Mouse (Mus musculus): Measurements from ENCODE around the gene Imp4. TPM values are rescaled to one million over a fixed set of nuclear protein-coding genes. Genes with fewer than 3 reads are reported as not detected.
"Not testable (repeated sequence)": the region's sequence is repeated elsewhere in the genome, so short reads cannot be mapped to it uniquely, and the experiment has no call there.

The Imp4 gene
- polyA plus RNA-seq, 1 experiment from 2014 or later: 48.6 TPM

DNA sequence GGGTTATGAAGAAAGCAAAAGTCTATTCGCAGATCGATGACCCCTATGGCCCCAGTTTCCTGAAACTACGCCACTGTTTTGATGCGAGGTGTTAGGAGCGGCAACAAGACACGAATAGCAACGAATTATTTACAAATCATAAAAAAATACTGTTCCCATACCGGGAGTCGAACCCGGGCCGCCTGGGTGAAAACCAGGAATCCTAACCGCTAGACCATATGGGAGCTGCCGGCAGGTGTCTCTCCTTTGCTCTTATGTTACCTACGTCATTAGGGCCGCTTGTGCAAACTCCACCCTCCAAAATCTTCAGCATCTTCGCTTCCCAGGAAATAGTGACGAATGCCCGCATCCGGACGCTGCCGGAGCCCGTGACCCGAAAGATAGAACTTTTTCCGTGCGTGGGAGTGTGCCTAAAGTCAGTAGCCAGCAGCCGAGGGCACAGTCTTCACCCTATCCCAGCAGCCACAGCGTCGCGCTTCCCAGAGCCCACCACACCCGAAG is 4.9 kb upstream of the Imp4 start:
- H3K9ac ChIP-seq (replicated peaks): peak overlapping the region; percentile 69
- H3K36me3 ChIP-seq: no peaks in the 10 kb centered on the region; the same call in 1 of the 2 replicates
- ATAC-seq (ENCODE audit: low FRiP score): peak; percentile 36
- peak overlapping the region; percentile 71 for H3K4me3 ChIP-seq (replicated peaks)
- H3K4me2 ChIP-seq: peak overlapping the region; percentile 63
- peaks cover 28% of the 10 kb centered on the region for H3K4me1 ChIP-seq
- H3K27me3 ChIP-seq (replicated peaks): no peaks in the 10 kb centered on the region
- peak overlapping the region; percentile 94 for H3K27ac ChIP-seq (replicated peaks)
- peaks cover 5% of the 10 kb centered on the region; the same call in 1 of the 2 replicates for H3K9me3 ChIP-seq (replicated peaks)
- under 1% methylated on average over 30 of the region's 30 CpGs for WGBS

- ATAC-seq (ENCODE audit: low FRiP score): no peak
- no peaks in the 10 kb centered on the region for H3K27me3 ChIP-seq (replicated peaks)
- H3K36me3 ChIP-seq: no peaks in the 10 kb centered on the region
- H3K9ac ChIP-seq (replicated peaks): peak overlapping the region; percentile 69
- peak overlapping the region; percentile 63 for H3K4me2 ChIP-seq
- H3K4me3 ChIP-seq (replicated peaks): peak overlapping the region; percentile 71
- 0 out of 2 replicates have a peak, but pooled peaks cover under 1% of the 10 kb centered on the region for H3K9me3 ChIP-seq (replicated peaks)
- H3K4me1 ChIP-seq: peaks cover 33% of the 10 kb centered on the region
- 25% methylated on average over 8 of the region's 8 CpGs for WGBS
- peak overlapping the region; percentile 94 for H3K27ac ChIP-seq (replicated peaks)
Measured at GRCm38 (mm10) chr1:34435371-34436120, 4.1 kb upstream of the Imp4 start.

DNA sequence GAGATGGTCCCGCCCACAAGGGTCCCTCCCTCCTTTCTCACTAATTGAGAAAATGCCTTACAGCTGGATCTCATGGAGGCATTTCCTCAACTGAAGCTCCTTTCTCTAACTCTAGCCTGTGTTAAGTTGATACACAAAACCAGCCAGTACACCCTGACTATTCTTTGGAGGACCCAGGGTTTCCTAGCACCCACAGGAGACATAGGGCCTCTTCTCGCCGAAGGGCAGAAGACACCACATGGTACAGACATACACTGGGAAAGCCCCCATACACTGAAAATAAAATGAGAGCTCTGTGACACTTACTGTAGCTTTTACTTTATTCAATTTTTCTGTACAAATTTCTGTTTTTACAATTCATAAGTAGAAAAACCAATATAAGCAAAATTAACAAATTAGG is 3.3 kb upstream of the Imp4 start:
- Histone ChIP-seq H3K9ac (replicated peaks) (no peak overlapping the region), H3K4me1 (peaks cover 39% of the 10 kb centered on the region), H3K4me2 (no peak overlapping the region), H3K4me3 (replicated peaks) (no peak overlapping the region), H3K27me3 (replicated peaks) (no peaks in the 10 kb centered on the region), H3K36me3 (no peaks in the 10 kb centered on the region), H3K27ac (replicated peaks) (no peak overlapping the region), H3K9me3 (replicated peaks) (no peaks in the 10 kb centered on the region)
- ATAC-seq (ENCODE audit: low FRiP score): no peak
- 89% methylated on average over 3 of the region's 3 CpGs for WGBS

- not testable (repeated sequence) for H3K9ac ChIP-seq (replicated peaks); H3K4me2 ChIP-seq; H3K9me3 ChIP-seq (replicated peaks); H3K36me3 ChIP-seq; H3K27me3 ChIP-seq (replicated peaks); H3K27ac ChIP-seq (replicated peaks); H3K4me3 ChIP-seq (replicated peaks); ATAC-seq (ENCODE audit: low FRiP score)
- H3K4me1 ChIP-seq: peaks cover 41% of the 10 kb centered on the region
- WGBS: 96% methylated on average over 8 of the region's 8 CpGs
Measured at GRCm38 (mm10) chr1:34437366-34437765, 2.3 kb upstream of the Imp4 start.

DNA sequence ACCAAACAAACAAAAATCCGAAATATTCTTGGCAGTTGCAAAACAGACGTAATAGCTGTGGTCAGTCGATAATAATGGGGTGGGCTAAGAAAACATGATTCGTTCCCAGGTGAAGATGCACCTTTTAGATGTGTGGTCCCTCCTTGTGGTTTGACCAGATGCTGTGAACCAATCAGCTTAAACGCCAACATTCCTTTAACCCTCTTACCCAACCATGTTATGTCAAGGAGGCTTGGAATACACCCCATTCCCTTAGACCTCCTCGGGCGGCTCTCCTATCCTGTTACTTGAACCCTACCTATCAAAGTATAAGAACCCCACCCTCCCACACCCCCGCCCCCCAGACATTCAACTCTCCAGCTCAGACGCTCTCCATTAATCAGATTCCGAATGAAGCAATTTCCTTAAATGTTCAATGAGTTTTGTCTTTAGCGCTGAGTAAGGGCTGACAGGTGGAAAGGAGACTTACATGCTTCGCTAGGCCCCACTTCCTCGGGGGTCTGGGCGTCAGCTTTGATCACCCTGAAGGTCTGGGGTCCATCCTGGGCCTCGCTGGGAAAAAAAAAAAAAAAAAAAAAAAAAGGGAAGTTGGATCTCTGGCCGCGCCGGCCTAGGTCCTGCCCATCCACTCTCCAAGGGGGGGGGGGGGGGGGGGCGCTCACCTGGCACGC is 1.1 kb upstream of the Imp4 start:
- Histone ChIP-seq H3K36me3 (peaks cover 13% of the 10 kb centered on the region), H3K27ac (replicated peaks) (no peak overlapping the region; the same call in 1 of the 2 replicates), H3K9me3 (replicated peaks) (no peaks in the 10 kb centered on the region), H3K4me1 (peaks cover 34% of the 10 kb centered on the region), H3K9ac (replicated peaks) (peak overlapping the region; percentile 67), H3K4me3 (replicated peaks) (peak overlapping the region; percentile 83), H3K4me2 (peak overlapping the region; percentile 71), H3K27me3 (replicated peaks) (no peaks in the 10 kb centered on the region)
- ATAC-seq (ENCODE audit: low FRiP score): no peak
- WGBS: 47% methylated on average over 15 of the region's 20 CpGs

GRCm38 (mm10) chr1:34439961-34440630 is 445 bp downstream of the Imp4 start:
- peaks cover 26% of the 10 kb centered on the region for H3K4me1 ChIP-seq
- peaks cover 28% of the 10 kb centered on the region for H3K36me3 ChIP-seq
- no peaks in the 10 kb centered on the region for H3K9me3 ChIP-seq (replicated peaks)
- H3K4me3 ChIP-seq (replicated peaks): peak overlapping the region; percentile 83
- H3K27ac ChIP-seq (replicated peaks): peak overlapping the region; percentile 88
- H3K27me3 ChIP-seq (replicated peaks): no peaks in the 10 kb centered on the region
- 9% methylated on average over 31 of the region's 31 CpGs for WGBS
- peak; percentile 37 for ATAC-seq (ENCODE audit: low FRiP score)
- H3K4me2 ChIP-seq: peak overlapping the region; percentile 68
- H3K9ac ChIP-seq (replicated peaks): peak overlapping the region; percentile 60

DNA sequence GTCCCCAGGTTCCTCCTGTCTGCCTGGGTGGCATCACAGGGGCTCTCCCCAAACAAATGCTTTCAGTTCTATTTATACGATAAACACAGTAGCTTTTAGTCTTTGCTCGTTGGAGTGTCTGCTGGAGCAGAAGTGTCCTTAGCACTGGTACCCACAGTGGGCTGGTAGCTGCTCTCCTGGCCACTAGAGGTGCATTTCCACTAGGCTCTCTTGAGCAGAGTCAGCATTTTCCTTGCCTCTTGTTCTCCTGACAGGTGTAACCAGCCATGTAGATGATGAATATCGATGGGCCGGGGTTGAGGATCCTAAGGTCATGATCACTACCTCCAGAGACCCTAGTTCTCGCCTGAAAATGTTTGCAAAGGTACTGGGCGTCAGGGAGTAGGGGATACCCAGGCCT is 3.5 kb downstream of the Imp4 start:
- Histone ChIP-seq H3K27ac (replicated peaks) (no peak overlapping the region), H3K4me3 (replicated peaks) (no peak overlapping the region), H3K4me2 (no peak overlapping the region), H3K4me1 (peaks cover 22% of the 10 kb centered on the region), H3K36me3 (peaks cover 47% of the 10 kb centered on the region), H3K9me3 (replicated peaks) (no peaks in the 10 kb centered on the region), H3K9ac (replicated peaks) (no peak overlapping the region), H3K27me3 (replicated peaks) (no peaks in the 10 kb centered on the region)
- ATAC-seq (ENCODE audit: low FRiP score): no peak
- WGBS: 94% methylated on average over 6 of the region's 6 CpGs

DNA sequence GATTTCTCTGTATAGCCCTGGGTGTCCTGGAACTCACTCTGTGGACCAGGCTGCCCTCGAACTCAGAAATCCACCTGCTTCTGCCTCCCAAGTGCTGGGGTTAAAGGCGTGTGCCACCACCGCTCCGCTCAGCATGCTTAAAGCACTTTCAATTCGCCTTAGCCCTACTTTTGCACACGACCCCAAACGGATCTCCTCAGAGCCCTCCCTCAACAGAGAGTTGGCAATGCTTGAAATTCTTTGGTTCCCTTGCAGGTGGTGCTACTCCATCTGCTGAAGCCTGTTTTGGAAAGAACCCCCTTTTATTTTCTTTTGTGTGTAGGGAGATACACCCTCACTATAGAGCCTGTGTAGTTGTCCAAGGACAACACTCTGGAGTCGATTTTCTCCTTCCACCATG is 18.8 kb downstream of the Imp4 start:
- no peak for ATAC-seq (ENCODE audit: low FRiP score)
- H3K9ac ChIP-seq (replicated peaks): no peak overlapping the region
- WGBS: 34% methylated on average over 8 of the region's 8 CpGs
- peaks cover 11% of the 10 kb centered on the region for H3K4me1 ChIP-seq
- no peaks in the 10 kb centered on the region for H3K9me3 ChIP-seq (replicated peaks)
- H3K4me3 ChIP-seq (replicated peaks): no peak overlapping the region
- H3K36me3 ChIP-seq: no peaks in the 10 kb centered on the region
- H3K27ac ChIP-seq (replicated peaks): no peak overlapping the region
- H3K4me2 ChIP-seq: no peak overlapping the region
- H3K27me3 ChIP-seq (replicated peaks): peaks cover 47% of the 10 kb centered on the region

- H3K9ac ChIP-seq (replicated peaks): peak within 1 kb of the TSS; percentile 53
- H3K36me3 ChIP-seq: no peaks in the 10 kb centered on the region
- no peaks in the 10 kb centered on the region for H3K9me3 ChIP-seq (replicated peaks)
- peak within 1 kb of the TSS; percentile 98 for H3K4me2 ChIP-seq
- peak; percentile 94 for ATAC-seq (ENCODE audit: low FRiP score)
- peak within 1 kb of the TSS; percentile 63 for H3K4me3 ChIP-seq (replicated peaks)
- peaks cover 47% of the 10 kb centered on the region for H3K27me3 ChIP-seq (replicated peaks)
- H3K4me1 ChIP-seq: peaks cover 11% of the 10 kb centered on the region
- H3K27ac ChIP-seq (replicated peaks): no peak within 1 kb of the TSS
- WGBS: under 1% methylated on average over 48 of the region's 48 CpGs
Measured at GRCm38 (mm10) chr1:34459284-34460060, 19.8 kb downstream of the Imp4 start, which contains the start of gene Ptpn18. Gene Ptpn18 (plus strand): TSS chr1:34459762.

GRCm38 (mm10) chr1:34460061-34460441 is 20.4 kb downstream of the Imp4 start:
- Histone ChIP-seq H3K36me3 (no peaks in the 10 kb centered on the region), H3K4me3 (replicated peaks) (peak overlapping the region; percentile 63), H3K4me1 (peaks cover 11% of the 10 kb centered on the region), H3K27ac (replicated peaks) (no peak overlapping the region), H3K9me3 (replicated peaks) (no peaks in the 10 kb centered on the region), H3K27me3 (replicated peaks) (peaks cover 47% of the 10 kb centered on the region), H3K4me2 (peak overlapping the region; percentile 98), H3K9ac (replicated peaks) (peak overlapping the region; percentile 53)
- WGBS: 3% methylated on average over 15 of the region's 15 CpGs
- ATAC-seq (ENCODE audit: low FRiP score): peak; percentile 58; the same call in 1 of the 2 replicates

- H3K9ac ChIP-seq (replicated peaks): no peak overlapping the region
- H3K4me1 ChIP-seq: peaks cover 11% of the 10 kb centered on the region
- no peak overlapping the region for H3K4me2 ChIP-seq
- WGBS: 23% methylated on average over 7 of the region's 7 CpGs
- H3K27me3 ChIP-seq (replicated peaks): peaks cover 39% of the 10 kb centered on the region
- H3K9me3 ChIP-seq (replicated peaks): no peaks in the 10 kb centered on the region
- ATAC-seq (ENCODE audit: low FRiP score): no peak
- H3K27ac ChIP-seq (replicated peaks): no peak overlapping the region
- H3K36me3 ChIP-seq: no peaks in the 10 kb centered on the region
- H3K4me3 ChIP-seq (replicated peaks): no peak overlapping the region
Measured at GRCm38 (mm10) chr1:34462766-34463165, 23.1 kb downstream of the Imp4 start.
